27 mouse cellular contexts compared by ENCODE assay signal in genomic region chr4:84222805-84223335, GRCm38 (mm10).
A peak's percentile ranks its signal among the peaks of the same experiment; 100 is the strongest.
DNase-seq lines count a peak whose midpoint lies in the region; ATAC-seq lines count a peak whose summit lies in the region.
"Had no signal": no experiment of that assay in that cellular context is flagged by ENCODE, and none has a peak within 500 bp of the region (broad histone marks: within the 10 kb centered on the region; RNA-seq: fewer than 3 reads in every experiment).

No protein-coding gene starts in this region.

- DNase-seq in kidney, adult 18-20 months, result no peak
- DNase-seq in ovary, adult 18-20 months (ENCODE audit: low spot score), result peak; percentile 30
- no peak for DNase-seq in ovary, postnatal 10 days (ENCODE audit: low spot score)
- DNase-seq in layer of hippocampus, adult 9-11 months, result peak; percentile 22
- no peak for DNase-seq in adrenal gland, postnatal 10 days
- DNase-seq in frontal cortex, postnatal 14 days (ENCODE audit: low spot score in 2 of 2), result no peak
- DNase-seq in thymus, postnatal 36 days, result no peak
- DNase-seq: cerebellum, adult 18-20 months; cerebellum, postnatal 25 days; embryo, embryonic 11 days; gastrocnemius, adult 2 months; heart, postnatal 4 days; kidney, postnatal 10 days; lung, adult 18-20 months; lung, postnatal 10 days; right cerebral cortex, postnatal 14 days; thymus, postnatal 25 days had no signal

- ATAC-seq in kidney, embryonic 15.5 days (replicated peaks; ENCODE audit: low FRiP score), result no peak
- ATAC-seq: hindbrain, embryonic 16.5 days; liver, embryonic 12.5 days had no signal

- H3K4me2 ChIP-seq in kidney, embryonic 15.5 days, result no peak overlapping the region
- H3K4me2 ChIP-seq: embryonic facial prominence, embryonic 13.5 days; forebrain, embryonic 12.5 days; intestine, embryonic 15.5 days; limb, embryonic 12.5 days; liver, embryonic 12.5 days; neural tube, embryonic 15.5 days had no signal

- no peak overlapping the region for H3K4me3 ChIP-seq in kidney, embryonic 15.5 days (replicated peaks)
- H3K4me3 ChIP-seq: embryonic facial prominence, embryonic 13.5 days; erythroblast, embryonic 14.5 days; forebrain, embryonic 12.5 days; gastrocnemius, adult 2 months; intestine, embryonic 15.5 days; limb, embryonic 12.5 days; liver, embryonic 12.5 days; midbrain, embryonic 10.5 days; neural tube, embryonic 15.5 days had no signal

- H3K9me3 ChIP-seq in kidney, embryonic 15.5 days (replicated peaks), result no peaks in the 10 kb centered on the region
- H3K9me3 ChIP-seq: embryonic facial prominence, embryonic 13.5 days; forebrain, embryonic 12.5 days; intestine, embryonic 15.5 days; limb, embryonic 12.5 days; liver, embryonic 12.5 days; midbrain, embryonic 10.5 days; neural tube, embryonic 15.5 days had no signal

- H3K27ac ChIP-seq in kidney, embryonic 15.5 days, result peak overlapping the region; percentile 60
- H3K27ac ChIP-seq: embryonic facial prominence, embryonic 13.5 days; forebrain, embryonic 12.5 days; gastrocnemius, adult 2 months; intestine, embryonic 15.5 days; limb, embryonic 12.5 days; liver, embryonic 12.5 days; midbrain, embryonic 10.5 days; neural tube, embryonic 15.5 days had no signal

- H3K36me3 ChIP-seq in kidney, embryonic 15.5 days, result no peaks in the 10 kb centered on the region
- H3K36me3 ChIP-seq: embryonic facial prominence, embryonic 13.5 days; forebrain, embryonic 12.5 days; intestine, embryonic 15.5 days; limb, embryonic 12.5 days; liver, embryonic 12.5 days; midbrain, embryonic 10.5 days; neural tube, embryonic 15.5 days had no signal

- WGBS in kidney, embryonic 15.5 days, result 70% methylated on average over 11 of the region's 11 CpGs

- no peaks in the 10 kb centered on the region for H3K27me3 ChIP-seq in kidney, embryonic 15.5 days
- H3K27me3 ChIP-seq: embryonic facial prominence, embryonic 13.5 days; forebrain, embryonic 12.5 days; intestine, embryonic 15.5 days; limb, embryonic 12.5 days; liver, embryonic 12.5 days; neural tube, embryonic 15.5 days had no signal

- no peak overlapping the region for H3K9ac ChIP-seq in kidney, embryonic 15.5 days
- H3K9ac ChIP-seq: embryonic facial prominence, embryonic 13.5 days; forebrain, embryonic 12.5 days; intestine, embryonic 15.5 days; limb, embryonic 12.5 days; liver, embryonic 12.5 days; neural tube, embryonic 15.5 days had no signal

- peaks cover 20% of the 10 kb centered on the region for H3K4me1 ChIP-seq in kidney, embryonic 15.5 days
- H3K4me1 ChIP-seq: intestine, embryonic 15.5 days; liver, embryonic 12.5 days; neural tube, embryonic 15.5 days had no signal

Comparison
In these comparisons a context has a peak if more than half of its experiments do, and no peak if none do; other contexts are left out.
1. DNase-seq: peak in ovary, adult 18-20 months (single experiment) and layer of hippocampus, adult 9-11 months (single experiment); none in kidney, adult 18-20 months (single experiment), ovary, postnatal 10 days (single experiment), adrenal gland, postnatal 10 days (single experiment), frontal cortex, postnatal 14 days (0 of 2) and thymus, postnatal 36 days (0 of 2).